Mouse (Mus musculus): ENCODE results near the gene Tgoln1. TPM values are rescaled to one million over a fixed set of nuclear protein-coding genes. Genes with fewer than 3 reads are reported as not detected.

Gene Tgoln1
- total RNA-seq, 2 experiments from 2014 or later = 61.4 to 72.6 TPM

Other genes with a start within 250 kb of the Tgoln1 start
- 10 to 100 TPM; 48.9 to 61.5 TPM for gene Vamp5, start 236.5 kb downstream of the Tgoln1 start, total RNA-seq (2021)
- gene Vamp8, start 226.3 kb downstream of the Tgoln1 start, total RNA-seq (2021) = 10 to 100 TPM; 70.0 to 79.6 TPM
- gene Ggcx, start 202.7 kb downstream of the Tgoln1 start, total RNA-seq (2021) = 10 to 100 TPM; 26.0 to 34.2 TPM
- 100 to 1,000 TPM; 130 to 166 TPM for gene Mat2a, start 177.4 kb downstream of the Tgoln1 start, total RNA-seq (2021)
- gene Sh2d6, start 95.3 kb downstream of the Tgoln1 start, total RNA-seq (2021) = under 1 TPM in 1 of 2 experiments, not detected in 1; 0.25 TPM
- 10 to 100 TPM in 1 of 2 experiments, 1 to 10 TPM in 1; 9.4 to 11.9 TPM for gene Capg, start 72.6 kb downstream of the Tgoln1 start, total RNA-seq (2021)
- gene Elmod3, start 18.6 kb downstream of the Tgoln1 start, total RNA-seq (2021) = 10 to 100 TPM; 11.6 to 12.6 TPM
- 100 to 1,000 TPM; 199 to 208 TPM for gene Retsat, start 18.5 kb downstream of the Tgoln1 start, total RNA-seq (2021)
- gene Tcf7l1, start 172.3 kb upstream of the Tgoln1 start, total RNA-seq (2021) = 1 to 10 TPM; 8.2 to 9.2 TPM